Mouse (Mus musculus) adrenal gland, postnatal 14 days (tissue): Measurements from ENCODE around the gene Prpf8. TPM values are rescaled to one million over a fixed set of nuclear protein-coding genes. Genes with fewer than 3 reads are reported as not detected.
"Not testable (repeated sequence)": the region's sequence is repeated elsewhere in the genome, so short reads cannot be mapped to it uniquely, and the experiment has no call there.

Experiments used
- DNase-seq: peaks from one replicate; pipeline ENCODE4 v3.0.0; 2021; ENCODE audit warnings: mixed read lengths
- total RNA-seq: library from RNA; stranded (reverse); gene quantifications from 2 replicates; pipeline ENCODE4 v1.2.3, GENCODE M21; 2021

The Prpf8 gene
- total RNA-seq, 1 experiment from 2014 or later, result 135 TPM

GRCm38 (mm10) chr11:75533314-75534015 is 46.8 kb downstream of the Prpf8 start:
- no peak for DNase-seq

- no peak for DNase-seq
Measured at GRCm38 (mm10) chr11:75534286-75535033, 47.8 kb downstream of the Prpf8 start.

GRCm38 (mm10) chr11:75535106-75535795 is 48.6 kb downstream of the Prpf8 start:
- DNase-seq, result no peak

- no peak for DNase-seq
Measured at GRCm38 (mm10) chr11:75536255-75537024, 49.8 kb downstream of the Prpf8 start.

- no peak for DNase-seq
Measured at GRCm38 (mm10) chr11:75537025-75537414, 50.4 kb downstream of the Prpf8 start.

- DNase-seq, result peak; percentile 45
Measured at GRCm38 (mm10) chr11:75537491-75538183, 51.0 kb downstream of the Prpf8 start.

GRCm38 (mm10) chr11:75538184-75538969 is 51.8 kb downstream of the Prpf8 start:
- DNase-seq, result no peak

GRCm38 (mm10) chr11:75538970-75539299 is 52.3 kb downstream of the Prpf8 start:
- no peak for DNase-seq

- DNase-seq, result no peak
Measured at GRCm38 (mm10) chr11:75540209-75540608, 53.6 kb downstream of the Prpf8 start.

- no peak for DNase-seq
Measured at GRCm38 (mm10) chr11:75540710-75541581, 54.3 kb downstream of the Prpf8 start.

- DNase-seq, result no peak
Measured at GRCm38 (mm10) chr11:75544713-75545112, 58.1 kb downstream of the Prpf8 start.

- DNase-seq, result no peak
Measured at GRCm38 (mm10) chr11:75546057-75546456, 59.4 kb downstream of the Prpf8 start.

- peak; percentile 50 for DNase-seq
Measured at GRCm38 (mm10) chr11:75549658-75550111, 63.1 kb downstream of the Prpf8 start.

GRCm38 (mm10) chr11:75550200-75550946 is 63.8 kb downstream of the Prpf8 start:
- no peak for DNase-seq

GRCm38 (mm10) chr11:75551321-75551720 is 64.7 kb downstream of the Prpf8 start:
- no peak for DNase-seq

- no peak for DNase-seq
Measured at GRCm38 (mm10) chr11:75551961-75552441, 65.4 kb downstream of the Prpf8 start.

GRCm38 (mm10) chr11:75552906-75553482 is 66.4 kb downstream of the Prpf8 start:
- DNase-seq, result no peak

- not testable (repeated sequence) for DNase-seq
Measured at GRCm38 (mm10) chr11:75556006-75556405, 69.4 kb downstream of the Prpf8 start.
